Mouse (Mus musculus): ENCODE data around the gene Hjurp. TPM values are rescaled to one million over a fixed set of nuclear protein-coding genes. Genes with fewer than 3 reads are reported as not detected.

Gene Hjurp
- polyA plus RNA-seq, 1 experiment from 2014 or later = 174 TPM

GRCm38 (mm10) chr1:88309020-88309419 lies 31.6 kb upstream of the Hjurp start:
- Histone ChIP-seq H3K4me3 (ENCODE audit: low read depth, low read length) (no peak overlapping the region), H3K9me3 (ENCODE audit: control insufficient read depth, low read length) (peaks cover 51% of the 10 kb centered on the region), H3K4me2 (ENCODE audit: low read depth, severe bottlenecking) (no peak overlapping the region), H3K27ac (replicated peaks; ENCODE audit: low read depth, low read length) (no peak overlapping the region), H3K27me3 (ENCODE audit: control insufficient read depth, insufficient read depth, low read length) (no peaks in the 10 kb centered on the region), H3K36me3 (ENCODE audit: control insufficient read depth, insufficient read depth, low read length) (no peaks in the 10 kb centered on the region), H3K4me1 (ENCODE audit: control insufficient read depth, insufficient read depth, low read length) (no peaks in the 10 kb centered on the region), H3K9ac (ENCODE audit: low read length) (no peak overlapping the region)
- ATAC-seq (ENCODE audit: insufficient number of reproducible peaks, low FRiP score, low TSS enrichment, low read depth) (peak; percentile 11; the same call in 1 of the 2 replicates), DNase-seq (ENCODE audit: low spot score) (peak; percentile 22)
- WGBS = 50% methylated on average over 2 of the region's 2 CpGs

- no peak for ATAC-seq (ENCODE audit: insufficient number of reproducible peaks, low FRiP score, low TSS enrichment, low read depth)
- peak; percentile 23 for DNase-seq (ENCODE audit: low spot score)
- no peak overlapping the region for H3K9ac ChIP-seq (ENCODE audit: low read length)
- H3K4me3 ChIP-seq (ENCODE audit: low read depth, low read length) = no peak overlapping the region
- H3K27ac ChIP-seq (replicated peaks; ENCODE audit: low read depth, low read length) = no peak overlapping the region
- no peaks in the 10 kb centered on the region for H3K27me3 ChIP-seq (ENCODE audit: control insufficient read depth, insufficient read depth, low read length)
- H3K4me1 ChIP-seq (ENCODE audit: control insufficient read depth, insufficient read depth, low read length) = no peaks in the 10 kb centered on the region
- peaks cover 65% of the 10 kb centered on the region for H3K9me3 ChIP-seq (ENCODE audit: control insufficient read depth, low read length)
- 66% methylated on average over 12 of the region's 12 CpGs for WGBS
- H3K4me2 ChIP-seq (ENCODE audit: low read depth, severe bottlenecking) = no peak overlapping the region
- H3K36me3 ChIP-seq (ENCODE audit: control insufficient read depth, insufficient read depth, low read length) = no peaks in the 10 kb centered on the region
Observed at GRCm38 (mm10) chr1:88307180-88307579, 29.7 kb upstream of the Hjurp start.

GRCm38 (mm10) chr1:88306543-88306942 lies 29.1 kb upstream of the Hjurp start:
- Histone ChIP-seq H3K9ac (ENCODE audit: low read length) (no peak overlapping the region), H3K4me2 (ENCODE audit: low read depth, severe bottlenecking) (no peak overlapping the region), H3K4me1 (ENCODE audit: control insufficient read depth, insufficient read depth, low read length) (no peaks in the 10 kb centered on the region), H3K27me3 (ENCODE audit: control insufficient read depth, insufficient read depth, low read length) (no peaks in the 10 kb centered on the region), H3K27ac (replicated peaks; ENCODE audit: low read depth, low read length) (no peak overlapping the region), H3K9me3 (ENCODE audit: control insufficient read depth, low read length) (peaks cover 71% of the 10 kb centered on the region), H3K4me3 (ENCODE audit: low read depth, low read length) (no peak overlapping the region), H3K36me3 (ENCODE audit: control insufficient read depth, insufficient read depth, low read length) (no peaks in the 10 kb centered on the region)
- DNase-seq (ENCODE audit: low spot score) (peak; percentile 27), ATAC-seq (ENCODE audit: insufficient number of reproducible peaks, low FRiP score, low TSS enrichment, low read depth) (no peak)
- 61% methylated on average over 1 of the region's 1 CpGs for WGBS

GRCm38 (mm10) chr1:88305018-88305795 lies 27.8 kb upstream of the Hjurp start:
- no peaks in the 10 kb centered on the region for H3K27me3 ChIP-seq (ENCODE audit: control insufficient read depth, insufficient read depth, low read length)
- no peaks in the 10 kb centered on the region for H3K36me3 ChIP-seq (ENCODE audit: control insufficient read depth, insufficient read depth, low read length)
- no peaks in the 10 kb centered on the region for H3K4me1 ChIP-seq (ENCODE audit: control insufficient read depth, insufficient read depth, low read length)
- H3K9ac ChIP-seq (ENCODE audit: low read length) = no peak overlapping the region
- H3K4me2 ChIP-seq (ENCODE audit: low read depth, severe bottlenecking) = no peak overlapping the region
- DNase-seq (ENCODE audit: low spot score) (peak; percentile 21), ATAC-seq (ENCODE audit: insufficient number of reproducible peaks, low FRiP score, low TSS enrichment, low read depth) (no peak)
- no peak overlapping the region for H3K4me3 ChIP-seq (ENCODE audit: low read depth, low read length)
- peaks cover 82% of the 10 kb centered on the region for H3K9me3 ChIP-seq (ENCODE audit: control insufficient read depth, low read length)
- 52% methylated on average over 6 of the region's 6 CpGs for WGBS
- H3K27ac ChIP-seq (replicated peaks; ENCODE audit: low read depth, low read length) = no peak overlapping the region

- Histone ChIP-seq H3K36me3 (ENCODE audit: control insufficient read depth, insufficient read depth, low read length) (no peaks in the 10 kb centered on the region), H3K9ac (ENCODE audit: low read length) (no peak overlapping the region), H3K4me1 (ENCODE audit: control insufficient read depth, insufficient read depth, low read length) (no peaks in the 10 kb centered on the region), H3K9me3 (ENCODE audit: control insufficient read depth, low read length) (peaks cover 82% of the 10 kb centered on the region), H3K27me3 (ENCODE audit: control insufficient read depth, insufficient read depth, low read length) (no peaks in the 10 kb centered on the region), H3K27ac (replicated peaks; ENCODE audit: low read depth, low read length) (no peak overlapping the region), H3K4me2 (ENCODE audit: low read depth, severe bottlenecking) (no peak overlapping the region), H3K4me3 (ENCODE audit: low read depth, low read length) (no peak overlapping the region)
- ATAC-seq (ENCODE audit: insufficient number of reproducible peaks, low FRiP score, low TSS enrichment, low read depth) (no peak), DNase-seq (ENCODE audit: low spot score) (peak; percentile 27)
- WGBS = 62% methylated on average over 8 of the region's 8 CpGs
Observed at GRCm38 (mm10) chr1:88304261-88304985, 27.0 kb upstream of the Hjurp start.

- DNase-seq (ENCODE audit: low spot score) = peak; percentile 24
- no peaks in the 10 kb centered on the region for H3K4me1 ChIP-seq (ENCODE audit: control insufficient read depth, insufficient read depth, low read length)
- WGBS = 66% methylated on average over 6 of the region's 6 CpGs
Observed at GRCm38 (mm10) chr1:88303762-88304161, 26.3 kb upstream of the Hjurp start.

GRCm38 (mm10) chr1:88302057-88302740 lies 24.8 kb upstream of the Hjurp start:
- H3K4me1 ChIP-seq (ENCODE audit: control insufficient read depth, insufficient read depth, low read length) = no peaks in the 10 kb centered on the region
- no peak overlapping the region for H3K27ac ChIP-seq (replicated peaks; ENCODE audit: low read depth, low read length)
- no peak overlapping the region for H3K4me3 ChIP-seq (ENCODE audit: low read depth, low read length)
- H3K9ac ChIP-seq (ENCODE audit: low read length) = no peak overlapping the region
- ATAC-seq (ENCODE audit: insufficient number of reproducible peaks, low FRiP score, low TSS enrichment, low read depth) = 0 out of 2 replicates have a peak, but pooled peaks have one; percentile 19
- H3K4me2 ChIP-seq (ENCODE audit: low read depth, severe bottlenecking) = no peak overlapping the region
- H3K27me3 ChIP-seq (ENCODE audit: control insufficient read depth, insufficient read depth, low read length) = no peaks in the 10 kb centered on the region
- 67% methylated on average over 14 of the region's 14 CpGs for WGBS
- DNase-seq (ENCODE audit: low spot score) = peak; percentile 29
- peaks cover 82% of the 10 kb centered on the region for H3K9me3 ChIP-seq (ENCODE audit: control insufficient read depth, low read length)
- no peaks in the 10 kb centered on the region for H3K36me3 ChIP-seq (ENCODE audit: control insufficient read depth, insufficient read depth, low read length)

More at GRCm38 (mm10) chr1:88303762-88304161, 26.3 kb upstream of the Hjurp start:
- Histone ChIP-seq H3K4me3 (ENCODE audit: low read depth, low read length) (no peak overlapping the region), H3K36me3 (ENCODE audit: control insufficient read depth, insufficient read depth, low read length) (no peaks in the 10 kb centered on the region), H3K27me3 (ENCODE audit: control insufficient read depth, insufficient read depth, low read length) (no peaks in the 10 kb centered on the region), H3K27ac (replicated peaks; ENCODE audit: low read depth, low read length) (no peak overlapping the region), H3K9me3 (ENCODE audit: control insufficient read depth, low read length) (peaks cover 83% of the 10 kb centered on the region), H3K4me2 (ENCODE audit: low read depth, severe bottlenecking) (no peak overlapping the region), H3K9ac (ENCODE audit: low read length) (no peak overlapping the region)
- ATAC-seq (ENCODE audit: insufficient number of reproducible peaks, low FRiP score, low TSS enrichment, low read depth) = no peak
